Mouse (Mus musculus) adrenal gland, postnatal 4 days (tissue): ENCODE data around the gene Slc25a11. TPM values are rescaled to one million over a fixed set of nuclear protein-coding genes. Genes with fewer than 3 reads are reported as not detected.
A peak's percentile ranks its signal among the peaks of the same experiment; 100 is the strongest.

ENCODE experiments used
- DNase-seq, 2 experiments: peaks; one replicate each; pipeline ENCODE4 v3.0.0; 2021 to 2022; ENCODE audit warnings: low spot score in 2 of 2, mixed read lengths in 2 of 2
- long read RNA-seq, 2 experiments: library from polyadenylated mRNA; stranded (forward); transcript quantifications; one replicate each; pipeline ENCODE4 v2.0.0; 2021
- total RNA-seq, 2 experiments: library from RNA; stranded (reverse); gene quantifications; 2 replicates each; pipeline ENCODE4 v1.2.3; 2021

The Slc25a11 gene
- 100 to 1,000 TPM; 153 TPM for total RNA-seq
- long read RNA-seq, experiment 1, transcript Slc25a11-201 (8 exons, 1,711 nt): major isoform, 159 of 182 reads
- long read RNA-seq, experiment 1, partial matches to known transcripts: 9 of 182 reads
- long read RNA-seq, experiment 1, other reads (novel, unspliced or antisense): 14 of 182 reads
- long read RNA-seq, experiment 2, transcript Slc25a11-201 (8 exons, 1,711 nt): major isoform, 243 of 282 reads
- long read RNA-seq, experiment 2, partial matches to known transcripts: 7 of 282 reads
- long read RNA-seq, experiment 2, other reads (novel, unspliced or antisense): 31 of 282 reads

DNA sequence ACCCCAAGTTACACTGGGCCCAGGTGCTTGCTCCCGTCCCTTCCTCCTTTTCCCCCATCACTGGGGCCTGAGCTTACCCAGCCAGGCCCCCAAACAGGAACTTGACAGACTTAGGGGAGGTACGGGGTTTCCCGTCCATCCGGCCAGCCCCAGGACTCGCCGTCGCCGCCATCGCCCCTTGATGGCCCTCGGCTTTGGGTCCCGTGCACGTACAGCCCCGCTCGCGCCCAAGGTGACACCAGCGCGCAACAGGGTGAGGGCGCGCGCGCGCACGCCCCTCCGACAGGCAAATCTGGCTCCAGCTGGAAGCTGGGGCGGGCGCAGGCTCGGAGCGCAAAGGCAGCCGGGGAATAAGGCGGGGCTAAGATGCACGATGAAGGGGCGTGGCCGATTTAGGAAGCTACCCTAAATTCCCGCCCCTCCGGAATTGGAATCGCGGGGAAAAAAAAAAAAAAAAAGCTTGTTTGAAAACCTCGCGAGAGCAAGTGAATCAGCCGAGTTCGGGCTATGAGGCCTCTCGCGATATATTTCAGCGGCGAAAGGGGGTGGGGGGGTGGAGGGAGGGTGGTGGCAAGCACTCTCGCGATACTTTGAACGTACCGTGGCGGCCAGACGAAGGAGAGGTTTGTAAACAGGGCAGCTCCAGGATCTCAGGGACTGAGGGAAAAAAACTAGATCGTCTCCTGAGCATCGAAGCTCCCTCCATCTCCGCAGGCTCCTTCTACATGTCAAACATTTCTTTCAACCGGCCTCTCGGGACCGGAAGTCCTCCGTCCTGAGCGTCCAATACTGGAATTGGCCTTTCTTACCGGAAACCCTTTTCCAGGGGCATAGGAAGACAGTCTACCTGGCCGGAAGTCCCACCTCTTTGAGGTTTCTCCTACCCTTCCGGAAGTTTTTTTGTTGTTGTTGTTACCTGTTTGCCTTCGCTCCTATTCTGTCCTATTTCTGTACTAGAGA lies at the start of gene Slc25a11, which contains the start of gene Rnf167:
Gene Slc25a11 (minus strand): TSS at position 789 of the 960 bp plus-strand sequence.
Gene Rnf167 (plus strand): TSS at position 545 of the 960 bp plus-strand sequence.
- DNase-seq: peak; percentile 78 to 90

DNA sequence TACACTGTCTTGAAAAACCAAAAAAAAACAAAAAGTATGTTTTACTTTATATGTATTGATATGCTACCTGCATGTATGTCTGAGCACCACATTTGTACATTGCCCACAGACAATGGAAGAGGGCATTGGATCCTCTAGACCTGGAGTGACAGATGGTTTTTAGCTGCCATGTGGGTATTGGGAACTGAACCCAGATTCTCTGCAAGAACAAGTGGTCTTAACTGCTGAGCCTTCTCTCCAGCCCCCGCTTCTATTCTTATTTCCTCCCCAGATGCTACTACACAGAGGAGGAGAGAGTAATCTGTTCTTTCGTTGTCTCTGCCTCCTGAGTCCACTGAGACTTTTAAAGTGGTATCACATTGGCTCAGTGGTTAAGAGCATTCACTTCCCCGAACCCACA lies 46.2 kb upstream of the Slc25a11 start:
- DNase-seq: no peak

DNA sequence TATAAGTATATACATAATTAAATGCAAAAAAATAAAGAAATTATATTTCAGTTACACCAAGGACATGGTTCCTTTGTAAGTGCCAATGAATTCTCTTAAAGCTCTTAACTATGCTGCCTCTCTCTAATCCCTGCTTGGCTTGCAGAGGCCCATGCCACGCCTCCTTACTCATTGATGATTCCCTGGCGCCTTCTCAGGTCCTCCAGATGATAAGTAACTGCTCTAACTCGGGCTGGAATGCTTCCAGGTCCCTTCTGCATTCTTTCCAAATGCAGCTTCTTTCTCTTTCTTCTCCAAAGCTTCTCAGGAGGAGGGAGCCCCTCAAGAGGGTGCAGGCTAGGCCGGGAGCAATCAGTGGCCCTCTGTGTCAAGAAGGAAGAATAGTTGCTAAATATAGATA lies 42.3 kb upstream of the Slc25a11 start:
- DNase-seq: no peak

DNA sequence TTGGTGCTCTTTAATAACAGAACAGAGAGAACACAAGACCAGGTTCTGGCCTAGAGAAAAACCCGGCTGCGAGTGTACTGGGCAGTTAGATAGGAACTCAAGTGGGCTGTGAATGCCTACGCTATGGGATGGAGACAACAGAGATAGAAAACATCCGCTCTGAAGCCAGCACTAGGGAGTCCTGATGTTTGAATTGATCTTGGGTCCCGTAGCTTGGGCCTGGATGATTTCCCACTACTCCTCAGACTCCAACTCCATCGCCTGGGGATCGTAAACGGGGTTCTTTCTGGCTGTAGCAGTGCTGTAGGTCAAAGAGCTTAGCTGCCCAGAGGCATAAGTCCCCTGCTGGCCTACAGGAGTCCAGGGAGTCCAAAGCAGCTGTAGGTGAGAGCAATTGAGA lies 41.1 kb upstream of the Slc25a11 start:
- no peak for DNase-seq

DNA sequence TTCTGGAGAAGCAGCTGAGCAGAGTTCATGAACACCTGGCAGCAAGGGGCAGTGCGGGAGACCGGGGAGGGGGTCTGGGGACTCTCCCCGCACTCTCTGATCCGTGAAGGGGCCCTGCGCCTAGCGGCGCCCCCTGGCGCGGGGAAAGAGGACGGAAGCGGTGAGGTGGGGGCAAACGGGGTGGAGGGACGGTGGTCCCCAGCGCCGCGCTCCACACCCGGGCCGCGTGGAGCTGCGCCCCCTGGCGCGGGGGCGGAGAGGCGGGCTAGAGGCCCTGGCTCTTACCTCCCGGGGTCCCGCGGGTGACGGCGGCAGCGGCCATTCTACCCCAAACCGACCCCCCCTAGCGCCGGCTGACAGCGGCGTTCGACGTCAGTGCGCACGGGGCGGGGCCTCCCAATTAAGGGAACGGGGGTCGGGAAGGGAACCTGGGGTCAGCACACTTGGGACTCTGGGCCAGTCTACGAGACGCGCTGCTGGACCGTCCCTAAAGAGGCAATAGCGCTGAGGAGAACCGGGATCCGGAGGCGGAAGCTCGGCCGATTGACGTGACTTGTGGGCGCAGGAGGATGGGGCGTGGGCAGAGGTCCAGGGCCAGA lies 40.4 kb upstream of the Slc25a11 start, which contains the start of gene Camta2:
Gene Camta2 (minus strand): TSS at position 505 of the 599 bp plus-strand sequence.
- peak; percentile 74 for DNase-seq

GRCm38 (mm10) chr11:70686901-70687566 lies 39.8 kb upstream of the Slc25a11 start:
- DNase-seq: no peak

GRCm38 (mm10) chr11:70683640-70684039 lies 36.4 kb upstream of the Slc25a11 start:
- no peak for DNase-seq

DNA sequence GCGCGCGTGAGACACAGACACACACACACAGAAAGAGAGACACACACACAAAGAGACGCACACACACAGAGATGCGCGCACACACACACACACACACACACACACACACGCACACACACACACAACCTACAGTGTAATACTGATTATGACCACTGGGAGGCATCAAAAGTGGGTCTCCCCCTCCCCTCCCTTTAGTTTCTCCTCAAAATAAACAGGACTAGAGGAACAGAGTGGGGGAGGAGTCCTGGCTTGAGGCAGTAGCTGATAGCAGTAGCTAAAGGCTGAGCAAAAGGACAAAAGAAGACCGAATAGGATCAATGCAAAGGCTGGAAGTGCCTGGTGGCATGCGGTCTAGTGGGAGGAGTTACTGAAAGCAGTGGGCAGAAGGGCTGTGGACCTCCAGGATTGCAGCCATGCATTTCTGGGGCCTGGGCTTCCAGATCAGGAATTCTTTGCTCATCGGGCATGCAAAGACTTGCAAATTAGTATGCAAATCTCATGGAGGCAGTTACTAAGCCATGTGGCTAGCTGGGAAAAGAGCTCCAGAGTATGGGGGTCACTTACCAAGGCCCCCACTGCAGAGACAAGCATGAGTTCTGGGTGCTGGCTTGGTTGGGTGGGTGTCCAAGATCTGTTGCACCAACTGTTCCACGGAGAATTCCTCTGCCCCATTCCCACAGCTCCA lies 34.8 kb upstream of the Slc25a11 start:
- DNase-seq: no peak

DNA sequence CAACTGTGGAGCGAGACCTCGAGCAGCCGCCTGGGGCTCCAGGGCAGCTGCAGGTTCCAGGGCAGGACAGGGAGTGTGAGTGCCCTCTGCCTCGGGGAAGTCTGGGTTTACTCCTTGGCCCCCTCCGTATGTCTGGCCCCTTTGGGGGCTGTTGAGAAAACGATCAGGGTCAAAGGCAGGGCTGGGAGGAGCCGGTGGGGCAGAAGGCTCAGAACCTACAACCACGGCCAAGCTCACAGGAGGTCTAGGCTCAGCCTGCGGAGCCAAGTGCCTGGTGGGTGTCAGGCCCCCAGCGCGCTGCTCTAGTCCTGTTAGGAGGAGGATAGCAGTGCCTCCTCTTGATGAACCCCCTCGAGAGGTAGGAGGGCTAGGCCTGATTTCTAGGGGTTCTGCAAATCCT lies 33.9 kb upstream of the Slc25a11 start:
- no peak for DNase-seq

DNA sequence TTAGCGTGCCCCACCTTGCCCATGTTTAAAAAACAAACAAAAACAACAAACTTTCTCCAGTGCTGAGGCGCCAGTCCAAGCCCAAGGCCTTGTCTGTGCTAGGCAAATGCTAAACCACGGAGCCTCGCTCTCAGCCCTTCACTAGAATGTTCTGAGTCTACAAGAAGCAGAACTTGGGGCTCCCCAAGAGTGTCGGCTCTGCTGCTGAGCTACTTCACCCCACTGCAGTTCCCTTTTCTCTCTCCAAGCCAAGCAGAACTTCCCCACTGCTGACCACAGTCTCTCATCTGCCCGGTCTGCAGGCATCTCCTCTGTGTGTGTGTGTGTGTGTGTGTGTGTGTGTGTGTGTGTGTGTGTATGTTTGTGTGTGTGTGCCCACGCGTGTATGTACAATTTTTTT lies 32.6 kb upstream of the Slc25a11 start:
- DNase-seq: no peak

DNA sequence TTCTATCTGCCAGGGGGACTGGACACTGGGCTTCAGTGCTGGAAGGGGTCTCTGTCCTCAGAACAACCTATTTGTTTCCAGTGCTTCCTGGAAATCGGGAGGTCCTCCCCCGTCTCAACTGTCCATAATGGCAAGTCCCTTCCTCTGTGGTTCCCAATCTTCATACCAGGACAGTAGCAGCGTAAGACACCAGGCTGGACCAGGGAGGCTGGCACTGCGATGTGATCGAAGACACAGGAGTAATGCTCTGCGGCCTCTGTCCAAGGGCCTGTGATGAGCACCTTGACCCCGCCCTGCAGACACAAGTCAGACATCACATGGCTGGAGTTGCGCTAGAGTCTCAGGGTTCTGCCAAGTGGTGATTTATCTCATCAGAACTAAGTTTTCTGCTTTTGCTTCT lies 32.1 kb upstream of the Slc25a11 start:
- no peak for DNase-seq

- no peak for DNase-seq
Observed at GRCm38 (mm10) chr11:70678576-70678975, 31.3 kb upstream of the Slc25a11 start.

- DNase-seq: no peak
Observed at GRCm38 (mm10) chr11:70678092-70678491, 30.8 kb upstream of the Slc25a11 start.

DNA sequence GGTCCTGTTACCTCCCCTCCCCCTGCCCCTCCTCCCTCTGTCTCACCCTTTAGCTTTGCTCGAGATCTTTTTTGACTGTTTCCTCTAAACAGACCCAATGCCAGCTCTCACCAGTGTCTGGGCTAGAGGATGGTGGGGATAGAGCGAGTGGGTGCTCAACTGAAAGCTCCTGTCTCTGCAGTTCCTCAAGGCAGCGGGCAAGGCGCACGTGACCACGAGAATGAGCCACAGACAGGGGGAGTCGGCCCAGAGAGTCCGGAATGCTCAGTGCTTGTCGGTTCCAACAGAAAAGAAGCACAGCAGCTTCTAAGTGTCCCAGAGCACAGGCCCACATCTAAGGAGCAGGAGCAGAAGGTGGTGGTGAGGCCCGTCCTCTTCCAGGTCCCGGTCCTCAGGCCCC lies 27.2 kb upstream of the Slc25a11 start:
- DNase-seq: no peak

GRCm38 (mm10) chr11:70674014-70674413 lies 26.7 kb upstream of the Slc25a11 start:
- no peak for DNase-seq

- DNase-seq: no peak
Observed at GRCm38 (mm10) chr11:70671333-70672047, 24.2 kb upstream of the Slc25a11 start.

DNA sequence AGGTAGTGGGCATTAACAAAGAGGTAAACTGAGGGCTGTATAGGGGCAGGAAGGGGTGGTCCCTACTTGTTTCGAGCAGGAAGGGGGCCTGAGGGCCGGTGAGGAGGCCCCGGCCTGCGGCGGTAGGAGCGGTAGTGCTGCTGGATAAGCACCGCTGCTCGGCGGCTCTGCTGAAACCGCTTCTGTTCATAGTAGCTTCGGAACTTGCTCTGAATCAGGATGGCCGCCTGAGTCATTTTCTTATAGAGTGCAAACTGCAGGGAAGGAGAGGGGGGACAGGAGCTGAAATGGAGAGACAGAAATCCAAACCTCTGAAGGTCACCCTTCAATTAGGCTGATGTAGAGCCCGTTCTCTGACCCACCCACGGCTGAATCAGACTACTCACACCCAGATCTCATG lies 23.2 kb upstream of the Slc25a11 start:
- DNase-seq: no peak

GRCm38 (mm10) chr11:70669582-70670345 lies 22.5 kb upstream of the Slc25a11 start:
- DNase-seq: peak in 1 of 2 experiments; percentile 60
